In the genomic region with DNA sequence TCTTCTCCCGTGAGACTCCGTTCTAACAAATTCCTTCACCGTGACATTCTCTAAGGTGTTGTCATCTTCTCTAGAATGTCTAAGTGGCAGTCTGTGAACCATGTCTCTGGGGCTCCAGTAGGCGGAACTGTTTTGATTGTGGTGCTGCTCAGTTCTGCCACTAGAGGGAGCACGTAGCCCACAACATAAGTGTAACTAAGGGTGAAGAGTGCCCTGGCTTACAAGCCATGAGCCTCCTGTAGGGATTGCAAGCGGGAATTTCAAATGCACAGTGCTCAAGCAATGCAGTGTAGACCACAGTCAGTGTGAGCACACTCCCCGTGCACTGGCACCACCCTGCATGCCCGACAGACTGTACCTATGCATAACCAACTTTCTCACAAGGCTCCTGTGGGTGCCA, we compare ENCODE assay signal across 9 mouse cellular contexts. TPM values are rescaled to one million over a fixed set of nuclear protein-coding genes. Genes with fewer than 3 reads are reported as not detected.
DNase-seq lines count a peak whose midpoint lies in the region; ATAC-seq and TF ChIP-seq lines count a peak whose summit lies in the region.
"Had no signal": no experiment of that assay in that cellular context is flagged by ENCODE, and none has a peak within 500 bp of the region (broad histone marks: within the 10 kb centered on the region; RNA-seq: fewer than 3 reads in every experiment).

No protein-coding gene starts in this region.

- H3K27ac ChIP-seq in heart, embryonic 15.5 days: no peak overlapping the region
- H3K27ac ChIP-seq in liver, embryonic 11.5 days (ENCODE audit: low read depth, low read length): no peak overlapping the region
- H3K27ac ChIP-seq in stomach, embryonic 16.5 days (ENCODE audit: low read length): no peak overlapping the region

- peak; percentile 89 for ATAC-seq in CD4-positive, CD25-positive, alpha-beta regulatory T cell, adult 4 months
- peak; percentile 53; the same call in 1 of the 2 replicates for ATAC-seq in heart, embryonic 15.5 days (replicated peaks; ENCODE audit: insufficient number of reproducible peaks, insufficient read depth, low FRiP score, low read depth)
- ATAC-seq in liver, embryonic 11.5 days (replicated peaks; ENCODE audit: low FRiP score): peak; percentile 36; the same call in 1 of the 2 replicates
- peak; percentile 79; the same call in 1 of the 2 replicates for ATAC-seq in stomach, embryonic 16.5 days (ENCODE audit: insufficient read depth, low FRiP score)

- TF ChIP-seq POLR2A in brain, embryonic 14.5 days (IDR thresholded peaks at IDR 0.05; ENCODE audit: borderline replicate concordance, extremely low read depth, insufficient read depth, insufficient read length, poor library complexity, severe bottlenecking): no peak

- TF ChIP-seq CTCF in brain, embryonic 14.5 days (IDR thresholded peaks at IDR 0.05; ENCODE audit: borderline replicate concordance, extremely low read depth, insufficient read depth, insufficient read length): peak; percentile 91

- no peaks in the 10 kb centered on the region for H3K9me3 ChIP-seq in heart, embryonic 15.5 days (replicated peaks)
- no peaks in the 10 kb centered on the region for H3K9me3 ChIP-seq in liver, embryonic 11.5 days (ENCODE audit: control insufficient read depth, low read length)
- H3K9me3 ChIP-seq in stomach, embryonic 16.5 days (replicated peaks; ENCODE audit: control insufficient read depth, low read length): no peaks in the 10 kb centered on the region

- no peak overlapping the region for H3K4me3 ChIP-seq in heart, embryonic 15.5 days
- H3K4me3 ChIP-seq in liver, embryonic 11.5 days (ENCODE audit: low read depth, low read length): no peak overlapping the region
- no peak overlapping the region for H3K4me3 ChIP-seq in stomach, embryonic 16.5 days (replicated peaks; ENCODE audit: low read length)
- H3K4me3 ChIP-seq: erythroblast, embryonic 14.5 days had no signal

- no peaks in the 10 kb centered on the region for H3K36me3 ChIP-seq in heart, embryonic 15.5 days
- no peaks in the 10 kb centered on the region for H3K36me3 ChIP-seq in liver, embryonic 11.5 days (ENCODE audit: control insufficient read depth, insufficient read depth, low read length)
- H3K36me3 ChIP-seq in stomach, embryonic 16.5 days (ENCODE audit: control insufficient read depth, insufficient read depth, low read length): no peaks in the 10 kb centered on the region

- H3K4me1 ChIP-seq in heart, embryonic 15.5 days (replicated peaks): no peaks in the 10 kb centered on the region
- no peaks in the 10 kb centered on the region for H3K4me1 ChIP-seq in liver, embryonic 11.5 days (replicated peaks; ENCODE audit: control insufficient read depth, insufficient read depth, low read length)
- H3K4me1 ChIP-seq in stomach, embryonic 16.5 days (ENCODE audit: control insufficient read depth, insufficient read depth, low read length): no peaks in the 10 kb centered on the region

- 3% methylated on average over 8 of the region's 8 CpGs for WGBS in heart, embryonic 15.5 days
- WGBS in liver, embryonic 11.5 days: 10% methylated on average over 8 of the region's 8 CpGs
- 3% methylated on average over 8 of the region's 8 CpGs for WGBS in stomach, embryonic 16.5 days

- DNase-seq in brain, embryonic 14.5 days (ENCODE audit: low read depth): peak; percentile 95
- peak; percentile 70 for DNase-seq in fibroblast of lung, adult 2 months (ENCODE audit: low read depth)
- DNase-seq in kidney, postnatal 10 days: peak; percentile 88
- DNase-seq in liver, embryonic 11.5 days (ENCODE audit: low spot score): peak; percentile 71
- peak; percentile 85 for DNase-seq in neural tube, embryonic 10.5 days (ENCODE audit: extremely low spot score, low spot score)

- no peak overlapping the region for H3K9ac ChIP-seq in heart, embryonic 15.5 days
- H3K9ac ChIP-seq in liver, embryonic 11.5 days (ENCODE audit: low read depth, low read length): no peak overlapping the region
- H3K9ac ChIP-seq in stomach, embryonic 16.5 days (ENCODE audit: low read length): no peak overlapping the region

- no peak overlapping the region for H3K4me2 ChIP-seq in heart, embryonic 15.5 days
- no peak overlapping the region for H3K4me2 ChIP-seq in liver, embryonic 11.5 days
- no peak overlapping the region for H3K4me2 ChIP-seq in stomach, embryonic 16.5 days (ENCODE audit: low read depth, low read length)

- H3K27me3 ChIP-seq in heart, embryonic 15.5 days: no peaks in the 10 kb centered on the region
- no peaks in the 10 kb centered on the region for H3K27me3 ChIP-seq in liver, embryonic 11.5 days (replicated peaks; ENCODE audit: control insufficient read depth, insufficient read depth, low read length)
- no peaks in the 10 kb centered on the region for H3K27me3 ChIP-seq in stomach, embryonic 16.5 days (ENCODE audit: control insufficient read depth, insufficient read depth, low read length)

RNA-seq across cellular contexts. Expression of a gene that starts 43.2 kb away (rescaled TPM):
- 10 to 100 TPM; 16.0 to 19.4 TPM for polyA plus RNA-seq in CD4-positive, CD25-positive, alpha-beta regulatory T cell, adult 4 months (2017; shearing (Covaris generic))
- 41.9 and 64.4 TPM in 2 replicates for polyA plus RNA-seq in brain, embryonic 14.5 days (2012; rRNA removed)
- polyA plus RNA-seq in heart, embryonic 15.5 days (2015; fragmentation: Nextera tagmentation; extraction: Ambion mirVana): 7.0 and 9.2 TPM in 2 replicates
- polyA plus RNA-seq in liver, embryonic 11.5 days (2014; fragmentation: Nextera tagmentation; extraction: Ambion mirVana): 1.7 and 1.9 TPM in 2 replicates
- 6.6 and 6.9 TPM in 2 replicates for polyA plus RNA-seq in stomach, embryonic 16.5 days (2015; fragmentation: Nextera tagmentation; extraction: Ambion mirVana)

Comparison
In these comparisons a context has a peak if more than half of its experiments do, and no peak if none do; other contexts are left out.
1. ATAC-seq: peak in every context shown above with its lines; median percentile 89 in CD4-positive, CD25-positive, alpha-beta regulatory T cell, adult 4 months; 79 in stomach, embryonic 16.5 days; 53 in heart, embryonic 15.5 days; 36 in liver, embryonic 11.5 days.